Mouse (Mus musculus): ENCODE results near the gene Fxyd1.

DNA sequence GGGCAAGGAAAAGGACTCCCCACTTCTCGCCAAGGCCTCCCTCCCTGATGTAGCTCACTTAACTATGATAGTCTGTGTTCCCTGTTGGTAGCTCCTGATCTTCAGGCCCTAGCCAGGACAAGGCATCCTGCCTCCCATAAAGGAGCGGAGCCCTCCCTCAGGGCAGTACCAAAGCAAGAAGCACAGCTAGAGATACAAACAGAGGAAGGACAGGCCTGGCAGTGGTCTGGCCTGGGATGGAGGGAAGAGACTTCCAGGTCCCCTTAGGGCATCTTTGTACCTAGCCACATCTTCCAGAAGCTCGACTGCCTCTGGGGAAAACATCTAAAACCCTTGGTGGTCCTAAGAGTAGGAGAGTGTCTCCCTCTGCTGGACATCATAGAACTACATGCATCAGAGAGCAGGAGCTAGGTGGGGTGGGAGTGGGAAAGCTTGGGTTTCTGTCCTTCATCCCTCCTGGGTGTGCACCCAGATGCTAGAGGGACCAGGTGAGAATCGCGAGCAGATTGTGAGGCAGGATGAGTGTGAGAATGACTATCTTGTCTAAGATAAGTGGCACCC, 21.0 kb upstream of the Fxyd1 start:
- TF ChIP-seq CTCF (IDR thresholded peaks at IDR 0.05) (peak; percentile 92), EP300 (IDR thresholded peaks at IDR 0.05) (no peak)
